Mouse (Mus musculus) hindbrain, embryonic 14.5 days (tissue): ENCODE results near the gene Fam129a. TPM values are rescaled to one million over a fixed set of nuclear protein-coding genes. Genes with fewer than 3 reads are reported as not detected.

Experiments
- ATAC-seq: fragments of 200-750 bp; cut with Nextera tagmentation; 2 replicates; pipeline ENCODE4 v1.8.0; 2017; ENCODE audit warnings: moderate number of reproducible peaks, mild to moderate bottlenecking, moderate TSS enrichment, moderate library complexity; ENCODE audit not compliant: low FRiP score
- DNase-seq: peaks from one replicate; pipeline ENCODE4 v3.0.0-alpha.2; 2015; ENCODE audit warnings: low spot score
- H3K27ac ChIP-seq: fragments of 300-500 bp; sonication (generic); 2 replicates; pipeline ENCODE4 v1.5.1; 2014; ENCODE audit warnings: mild to moderate bottlenecking, moderate library complexity
- H3K27me3 ChIP-seq: fragments of 300-500 bp; sonication (generic); 2 replicates; pipeline ENCODE4 v1.6.1; 2014; ENCODE audit warnings: mild to moderate bottlenecking, low read length, mixed read lengths; ENCODE audit not compliant: control insufficient read depth, insufficient read depth
- H3K36me3 ChIP-seq: fragments of 300-500 bp; sonication (generic); replicated peaks from 2 replicates; pipeline ENCODE4 v1.6.1; 2014; ENCODE audit not compliant: control insufficient read depth, insufficient read depth
- H3K4me1 ChIP-seq: fragments of 300-500 bp; sonication (generic); replicated peaks from 2 replicates; pipeline ENCODE4 v1.6.1; 2014; ENCODE audit warnings: antibody characterized with exemption, low read length, mixed read lengths; ENCODE audit not compliant: control insufficient read depth, insufficient read depth
- H3K4me2 ChIP-seq: fragments of 300-500 bp; sonication (generic); replicated peaks from 2 replicates; pipeline ENCODE4 v1.6.1; 2014; ENCODE audit warnings: mild to moderate bottlenecking, moderate library complexity
- H3K4me3 ChIP-seq: fragments of 300-500 bp; sonication (generic); replicated peaks from 2 replicates; pipeline ENCODE4 v1.5.1; 2014; ENCODE audit warnings: mild to moderate bottlenecking, low read length
- H3K9ac ChIP-seq: fragments of 300-500 bp; sonication (generic); 2 replicates; pipeline ENCODE4 v1.6.1; 2014
- H3K9me3 ChIP-seq: fragments of 300-500 bp; sonication (generic); 2 replicates; pipeline ENCODE4 v1.6.1; 2016; ENCODE audit warnings: low read length; ENCODE audit not compliant: control insufficient read depth
- WGBS: fragments of 180-500 bp; shearing (Covaris S2); extraction: QIAGEN DNeasy Blood & Tissue Kit; methylation state at CpG from one replicate; pipeline ENCODE4 v1.1.7; 2014; 5-methylcytosine and 5-hydroxymethylcytosine counted together
- polyA plus RNA-seq: library from polyadenylated mRNA; unstranded; fragments of >200 nt; fragmentation: Nextera tagmentation; extraction: Ambion mirVana; gene quantifications from 2 replicates; pipeline ENCODE4 v1.2.1, GENCODE M21; 2014

Fam129a gene
- polyA plus RNA-seq, 1 experiment from 2014 or later, result 0.99 TPM

- Histone ChIP-seq H3K4me1 (no peaks in the 10 kb centered on the region), H3K4me3 (no peak overlapping the region), H3K9ac (no peak overlapping the region), H3K27ac (no peak overlapping the region), H3K9me3 (no peaks in the 10 kb centered on the region), H3K4me2 (no peak overlapping the region), H3K36me3 (no peaks in the 10 kb centered on the region), H3K27me3 (no peaks in the 10 kb centered on the region)
- no peak for ATAC-seq
- no peak for DNase-seq
- 87% methylated on average over 7 of the region's 7 CpGs for WGBS
Observed at GRCm38 (mm10) chr1:151664837-151665431, 93.9 kb downstream of the Fam129a start.

DNA sequence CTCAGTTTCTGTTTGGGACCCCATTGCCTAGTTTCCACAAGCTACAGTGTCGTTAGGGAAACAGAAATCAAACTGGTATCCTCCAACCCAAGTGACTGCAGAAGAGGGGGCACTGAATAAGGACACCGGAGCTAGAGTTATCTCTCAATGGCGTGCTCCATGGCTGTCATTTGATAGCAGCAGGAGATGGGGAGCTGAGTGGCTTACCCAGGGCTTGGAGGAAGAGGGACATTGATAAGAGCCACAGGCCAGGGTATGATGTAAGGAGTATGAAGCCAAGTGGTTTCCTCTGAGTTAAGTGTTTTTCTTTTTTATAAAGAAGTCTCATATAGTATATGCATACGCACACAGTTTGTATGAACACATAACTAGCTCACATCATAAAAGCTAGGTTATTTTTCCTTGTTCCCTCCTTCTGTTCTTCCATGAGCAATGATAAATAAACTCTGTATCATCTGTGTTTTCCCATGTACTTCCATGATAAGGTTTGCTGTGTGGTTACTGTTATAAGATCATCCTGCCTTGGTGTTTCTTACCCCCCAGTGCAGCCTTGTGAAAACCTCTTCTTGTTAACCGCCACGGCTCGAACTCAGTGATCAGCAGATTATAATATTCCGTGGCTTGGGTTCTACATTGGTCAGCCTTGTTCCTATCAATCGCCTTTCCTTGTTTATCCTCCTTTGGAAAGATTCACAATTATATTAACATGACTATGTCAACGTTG, 96.5 kb downstream of the Fam129a start:
- WGBS, result 88% methylated on average over 10 of the region's 10 CpGs
- DNase-seq, result no peak
- no peak for ATAC-seq

GRCm38 (mm10) chr1:151670006-151670591, 99.1 kb downstream of the Fam129a start:
- H3K4me2 ChIP-seq, result no peak overlapping the region
- no peak overlapping the region for H3K27ac ChIP-seq
- no peak overlapping the region for H3K9ac ChIP-seq
- H3K4me3 ChIP-seq, result no peak overlapping the region
- 87% methylated on average over 9 of the region's 9 CpGs for WGBS
- no peak for ATAC-seq
- no peaks in the 10 kb centered on the region for H3K4me1 ChIP-seq
- H3K36me3 ChIP-seq, result no peaks in the 10 kb centered on the region
- no peak for DNase-seq
- no peaks in the 10 kb centered on the region for H3K27me3 ChIP-seq
- H3K9me3 ChIP-seq, result no peaks in the 10 kb centered on the region

More for the DNA sequence above, 96.5 kb downstream of the Fam129a start:
- H3K9ac ChIP-seq, result no peak overlapping the region
- no peaks in the 10 kb centered on the region for H3K9me3 ChIP-seq
- H3K4me1 ChIP-seq, result no peaks in the 10 kb centered on the region
- H3K4me3 ChIP-seq, result no peak overlapping the region
- H3K4me2 ChIP-seq, result no peak overlapping the region
- H3K36me3 ChIP-seq, result no peaks in the 10 kb centered on the region
- no peak overlapping the region for H3K27ac ChIP-seq
- H3K27me3 ChIP-seq, result no peaks in the 10 kb centered on the region

- WGBS, result 65% methylated on average over 5 of the region's 5 CpGs
Observed at GRCm38 (mm10) chr1:151675684-151676083, 104.7 kb downstream of the Fam129a start.

DNA sequence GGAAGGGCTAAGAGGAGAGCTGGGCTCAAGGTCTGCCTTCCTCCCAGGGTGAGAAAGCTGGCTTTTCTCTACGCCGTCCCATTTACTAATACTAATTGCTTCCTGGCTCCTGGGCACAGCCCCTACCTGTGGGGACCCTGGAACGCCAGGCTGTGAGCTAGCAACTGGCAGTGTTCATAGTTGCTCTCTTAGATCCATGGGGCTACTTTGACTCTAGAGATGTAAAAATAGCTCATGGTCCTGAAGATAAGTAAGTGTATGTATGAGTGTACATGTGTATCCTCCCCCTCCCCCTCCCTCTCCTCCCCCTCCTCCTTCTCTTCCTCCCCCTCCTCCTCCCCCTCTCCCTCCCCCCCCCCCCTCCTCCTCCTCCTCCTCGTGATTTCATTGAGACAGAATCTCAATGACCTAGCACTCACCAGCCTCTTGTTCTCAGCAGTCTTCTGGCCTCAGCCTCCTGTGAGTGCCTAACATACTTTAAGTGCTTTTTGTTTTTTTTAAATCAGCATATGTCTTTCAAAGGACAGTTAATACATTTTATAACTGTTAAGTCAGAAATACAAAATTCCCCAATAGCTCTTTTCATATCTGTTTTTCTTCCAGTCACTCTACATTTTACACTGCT, 106.3 kb downstream of the Fam129a start:
- DNase-seq (no peak), ATAC-seq (no peak)
- WGBS, result 59% methylated on average over 3 of the region's 4 CpGs
- Histone ChIP-seq H3K4me1 (0 out of 2 replicates have a peak, but pooled peaks cover 3% of the 10 kb centered on the region), H3K9me3 (no peaks in the 10 kb centered on the region), H3K4me3 (no peak overlapping the region), H3K27ac (no peak overlapping the region), H3K9ac (no peak overlapping the region), H3K27me3 (no peaks in the 10 kb centered on the region), H3K4me2 (no peak overlapping the region), H3K36me3 (no peaks in the 10 kb centered on the region)

More at GRCm38 (mm10) chr1:151675684-151676083, 104.7 kb downstream of the Fam129a start:
- Histone ChIP-seq H3K27me3 (no peaks in the 10 kb centered on the region), H3K4me2 (no peak overlapping the region), H3K36me3 (no peaks in the 10 kb centered on the region), H3K4me3 (no peak overlapping the region), H3K9ac (no peak overlapping the region), H3K9me3 (no peaks in the 10 kb centered on the region), H3K27ac (no peak overlapping the region), H3K4me1 (0 out of 2 replicates have a peak, but pooled peaks cover 2% of the 10 kb centered on the region)
- DNase-seq (no peak), ATAC-seq (no peak)

- no peak overlapping the region for H3K27ac ChIP-seq
- WGBS, result 79% methylated on average over 4 of the region's 4 CpGs
- no peak for DNase-seq
- H3K4me1 ChIP-seq, result 0 out of 2 replicates have a peak, but pooled peaks cover 3% of the 10 kb centered on the region
- no peak overlapping the region for H3K9ac ChIP-seq
- H3K9me3 ChIP-seq, result no peaks in the 10 kb centered on the region
- ATAC-seq, result no peak
- H3K27me3 ChIP-seq, result no peaks in the 10 kb centered on the region
- H3K4me2 ChIP-seq, result no peak overlapping the region
- H3K4me3 ChIP-seq, result no peak overlapping the region
- no peaks in the 10 kb centered on the region for H3K36me3 ChIP-seq
Observed at GRCm38 (mm10) chr1:151677975-151678374, 107.0 kb downstream of the Fam129a start.

DNA sequence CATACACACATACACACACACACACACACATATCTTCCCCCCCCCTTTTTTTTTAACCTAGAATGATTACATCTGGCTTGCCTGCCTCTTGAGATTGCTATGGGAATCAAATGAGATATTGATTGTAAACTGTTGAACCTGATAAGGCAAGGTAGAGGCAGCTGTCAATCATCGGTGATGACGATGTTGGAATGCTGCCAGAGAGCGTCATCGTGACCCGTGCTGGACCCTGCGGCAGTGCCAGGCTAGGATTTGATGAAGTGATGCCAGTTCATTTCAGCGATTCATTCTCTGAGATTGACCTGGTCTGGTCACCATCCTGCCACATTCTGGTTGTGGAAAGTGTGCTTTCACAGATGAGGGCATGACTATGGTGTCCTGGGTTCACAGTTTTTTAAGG, 108.2 kb downstream of the Fam129a start:
- 0 out of 2 replicates have a peak, but pooled peaks cover 3% of the 10 kb centered on the region for H3K4me1 ChIP-seq
- H3K27ac ChIP-seq, result no peak overlapping the region
- H3K4me2 ChIP-seq, result no peak overlapping the region
- H3K4me3 ChIP-seq, result no peak overlapping the region
- H3K36me3 ChIP-seq, result no peaks in the 10 kb centered on the region
- ATAC-seq (no peak), DNase-seq (no peak)
- H3K9ac ChIP-seq, result no peak overlapping the region
- WGBS, result 89% methylated on average over 7 of the region's 7 CpGs
- H3K27me3 ChIP-seq, result no peaks in the 10 kb centered on the region
- no peaks in the 10 kb centered on the region for H3K9me3 ChIP-seq

DNA sequence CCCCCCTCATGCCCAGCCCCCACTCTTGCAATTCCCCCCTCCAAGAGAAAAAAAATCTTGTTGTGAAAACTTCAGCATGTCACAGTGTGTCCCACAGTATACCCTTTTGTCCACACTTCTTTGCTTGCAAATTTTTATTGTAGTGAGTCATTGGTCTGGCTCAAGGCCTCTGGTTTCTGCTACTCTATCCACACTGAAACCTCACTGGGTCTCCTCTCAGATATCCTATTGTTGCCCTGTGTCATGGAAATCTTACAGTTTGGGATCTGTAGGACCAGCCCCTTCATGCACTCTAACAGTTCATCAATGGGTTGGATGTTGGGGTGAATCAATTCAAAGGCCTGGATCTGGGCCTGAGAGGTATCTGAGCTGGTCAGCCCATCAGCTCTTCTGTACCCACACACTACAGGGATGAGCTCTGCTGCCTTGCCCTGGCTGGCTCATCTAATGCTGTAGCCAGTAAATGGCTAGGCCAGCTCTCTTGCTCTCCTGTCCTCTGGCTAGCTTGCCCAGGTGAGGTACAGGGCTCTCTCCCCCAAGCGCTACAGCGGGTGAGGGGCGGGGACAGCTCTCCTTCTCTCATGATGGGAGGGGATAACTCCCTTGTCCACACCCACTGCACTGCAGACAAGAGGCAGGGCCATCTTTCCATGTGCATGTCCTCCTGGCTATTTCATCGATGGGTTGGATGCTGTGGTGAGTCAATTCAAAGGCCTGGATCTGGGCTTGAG, 109.1 kb downstream of the Fam129a start:
- no peaks in the 10 kb centered on the region for H3K9me3 ChIP-seq
- no peak overlapping the region for H3K9ac ChIP-seq
- H3K27me3 ChIP-seq, result no peaks in the 10 kb centered on the region
- H3K4me2 ChIP-seq, result no peak overlapping the region
- H3K27ac ChIP-seq, result no peak overlapping the region
- no peak overlapping the region for H3K4me3 ChIP-seq
- 0 out of 2 replicates have a peak, but pooled peaks cover 3% of the 10 kb centered on the region for H3K4me1 ChIP-seq
- no peaks in the 10 kb centered on the region for H3K36me3 ChIP-seq
- ATAC-seq, result no peak
- 90% methylated on average over 4 of the region's 4 CpGs for WGBS
- DNase-seq, result no peak
